Mouse (Mus musculus) stomach, postnatal 0 days (tissue): Measurements from ENCODE around the gene Tjp1.

Experiments
- CTCF ChIP-seq: IDR thresholded peaks from 2 replicates; pipeline ENCODE4 v1.5.1; 2016; ENCODE audit warnings: antibody characterized with exemption, low read depth, mild to moderate bottlenecking, moderate library complexity
- EP300 ChIP-seq: optimal IDR thresholded peaks from 2 replicates; pipeline ENCODE3; 2016; ENCODE audit warnings: antibody characterized with exemption

GRCm38 (mm10) chr7:65486259-65486681, 41.3 kb downstream of the Tjp1 start:
- TF ChIP-seq CTCF (no peak), EP300 (no peak)
